Mouse (Mus musculus): ENCODE measurements at regions not wholly inside any gene's neighbourhood (a gene's known extent, or its start where the extent isn't known, plus 50 kb on each side); places are given as distances from the start of the nearest gene placed in this dataset.
A peak's percentile ranks its signal among the peaks of the same experiment; 100 is the strongest.
"Not testable (repeated sequence)": the region's sequence is repeated elsewhere in the genome, so short reads cannot be mapped to it uniquely, and the experiment has no call there.

GRCm38 (mm10) chr2:3864872-3865271, 152.6 kb upstream of the Frmd4a start:
- no peak for DNase-seq (ENCODE audit: extremely low spot score in 1 of 2, low spot score in 1 of 2)

- DNase-seq (ENCODE audit: extremely low spot score in 1 of 2, low spot score in 1 of 2), result not testable (repeated sequence)
These were observed 150.8 kb upstream of the Frmd4a start for GRCm38 (mm10) chr2:3866736-3867135.

GRCm38 (mm10) chr2:3869701-3870100, 147.8 kb upstream of the Frmd4a start:
- DNase-seq (ENCODE audit: extremely low spot score in 1 of 2, low spot score in 1 of 2), result no peak

- DNase-seq (ENCODE audit: extremely low spot score in 1 of 2, low spot score in 1 of 2), result no peak
These were observed 145.8 kb upstream of the Frmd4a start for GRCm38 (mm10) chr2:3871748-3872147.

GRCm38 (mm10) chr2:3887000-3887399, 130.5 kb upstream of the Frmd4a start:
- DNase-seq (ENCODE audit: extremely low spot score in 1 of 2, low spot score in 1 of 2), result no peak

- DNase-seq (ENCODE audit: extremely low spot score in 1 of 2, low spot score in 1 of 2), result no peak
These were observed 129.6 kb upstream of the Frmd4a start for GRCm38 (mm10) chr2:3887845-3888433.

GRCm38 (mm10) chr2:3889381-3889780, 128.1 kb upstream of the Frmd4a start:
- no peak for DNase-seq (ENCODE audit: extremely low spot score in 1 of 2, low spot score in 1 of 2)

GRCm38 (mm10) chr2:3890462-3890861, 127.1 kb upstream of the Frmd4a start:
- no peak for DNase-seq (ENCODE audit: extremely low spot score in 1 of 2, low spot score in 1 of 2)

GRCm38 (mm10) chr2:3907026-3907425, 110.5 kb upstream of the Frmd4a start:
- no peak for DNase-seq (ENCODE audit: extremely low spot score in 1 of 2, low spot score in 1 of 2)

GRCm38 (mm10) chr2:3908192-3908591, 109.3 kb upstream of the Frmd4a start:
- DNase-seq (ENCODE audit: extremely low spot score in 1 of 2, low spot score in 1 of 2), result no peak

- DNase-seq (ENCODE audit: extremely low spot score in 1 of 2, low spot score in 1 of 2), result no peak
These were observed 107.2 kb upstream of the Frmd4a start for GRCm38 (mm10) chr2:3910086-3910891.

- DNase-seq (ENCODE audit: extremely low spot score in 1 of 2, low spot score in 1 of 2), result no peak
These were observed 102.4 kb upstream of the Frmd4a start for GRCm38 (mm10) chr2:3915141-3915540.

GRCm38 (mm10) chr2:3916365-3916764, 101.2 kb upstream of the Frmd4a start:
- no peak for DNase-seq (ENCODE audit: extremely low spot score in 1 of 2, low spot score in 1 of 2)

- peak in 1 of 2 experiments; percentile 40 for DNase-seq (ENCODE audit: extremely low spot score in 1 of 2, low spot score in 1 of 2)
These were observed 99.4 kb upstream of the Frmd4a start for GRCm38 (mm10) chr2:3918156-3918555.

GRCm38 (mm10) chr2:3919893-3920292, 97.6 kb upstream of the Frmd4a start:
- peak in 1 of 2 experiments; percentile 17 for DNase-seq (ENCODE audit: extremely low spot score in 1 of 2, low spot score in 1 of 2)

- not testable (repeated sequence) for DNase-seq (ENCODE audit: extremely low spot score in 1 of 2, low spot score in 1 of 2)
These were observed 96.4 kb upstream of the Frmd4a start for GRCm38 (mm10) chr2:3921084-3921483.

- DNase-seq (ENCODE audit: extremely low spot score in 1 of 2, low spot score in 1 of 2), result no peak
These were observed 94.8 kb upstream of the Frmd4a start for GRCm38 (mm10) chr2:3922739-3923138.

GRCm38 (mm10) chr2:3924696-3925095, 92.8 kb upstream of the Frmd4a start:
- DNase-seq (ENCODE audit: extremely low spot score in 1 of 2, low spot score in 1 of 2), result no peak

- no peak for DNase-seq (ENCODE audit: extremely low spot score in 1 of 2, low spot score in 1 of 2)
These were observed 92.3 kb upstream of the Frmd4a start for GRCm38 (mm10) chr2:3925199-3925598.

GRCm38 (mm10) chr2:3926129-3926528, 91.4 kb upstream of the Frmd4a start:
- no peak for DNase-seq (ENCODE audit: extremely low spot score in 1 of 2, low spot score in 1 of 2)

- no peak for DNase-seq (ENCODE audit: extremely low spot score in 1 of 2, low spot score in 1 of 2)
These were observed 90.2 kb upstream of the Frmd4a start for GRCm38 (mm10) chr2:3927141-3927810.

- DNase-seq (ENCODE audit: extremely low spot score in 1 of 2, low spot score in 1 of 2), result no peak
These were observed 89.7 kb upstream of the Frmd4a start for GRCm38 (mm10) chr2:3927853-3928252.
